Mouse (Mus musculus) MEL (cell line): ENCODE measurements at regions not wholly inside any gene's neighbourhood (a gene's known extent, or its start where the extent isn't known, plus 50 kb on each side); places are given as distances from the start of the nearest gene placed in this dataset.

Experiments
- DNase-seq: peaks from one replicate; pipeline ENCODE4 v3.0.0; 2011; ENCODE audit warnings: low read depth, low spot score
- H3K27ac ChIP-seq: 2 replicates; pipeline ENCODE4 v1.5.1; 2012; ENCODE audit warnings: low read depth, mild to moderate bottlenecking, control low read depth, low read length, moderate library complexity; ENCODE audit not compliant: control insufficient read depth
- H3K27me3 ChIP-seq, 2 experiments: fragments of 150-350 bp in 1 of 2; sonication (generic) in 1 of 2; 2 replicates each; pipeline ENCODE4 v1.6.1; 2012; ENCODE audit warnings: low read length in 2 of 2, mild to moderate bottlenecking in 2 of 2, improper control_type of control experiment in 1 of 2, moderate library complexity in 1 of 2; ENCODE audit not compliant: insufficient read depth in 2 of 2, control insufficient read depth in 1 of 2
- H3K36me3 ChIP-seq, 2 experiments: 2 replicates each; pipeline ENCODE4 v1.6.1; 2012 to 2014; ENCODE audit warnings: low read length in 2 of 2, improper control_type of control experiment in 1 of 2, inconsistent platforms in 1 of 2, mild to moderate bottlenecking in 1 of 2; ENCODE audit not compliant: insufficient read depth in 2 of 2, control insufficient read depth in 1 of 2
- H3K4me1 ChIP-seq, 2 experiments: fragments of 150-350 bp in 1 of 2; sonication (generic) in 1 of 2; 2 replicates each; pipeline ENCODE4 v1.6.1; 2012; ENCODE audit warnings: low read length in 2 of 2, improper control_type of control experiment in 1 of 2, mild to moderate bottlenecking in 1 of 2; ENCODE audit not compliant: insufficient read depth in 2 of 2, control insufficient read depth in 1 of 2
- H3K4me3 ChIP-seq, 2 experiments: fragments of 150-350 bp in 1 of 2; sonication (generic) in 1 of 2; 2 replicates each; pipeline ENCODE4 v1.5.1; 2012; ENCODE audit warnings: low read depth in 2 of 2, low read length in 2 of 2, mild to moderate bottlenecking in 2 of 2, moderate library complexity in 2 of 2, control low read depth in 1 of 2, improper control_type of control experiment in 1 of 2; ENCODE audit not compliant: control insufficient read depth in 1 of 2, insufficient read depth in 1 of 2
- H3K79me2 ChIP-seq: 2 replicates; pipeline ENCODE4 v1.6.1; 2012; ENCODE audit warnings: mild to moderate bottlenecking, low read length, moderate library complexity; ENCODE audit not compliant: control insufficient read depth, poor library complexity, insufficient read depth
- H3K9ac ChIP-seq: 2 replicates; pipeline ENCODE4 v1.6.1; 2012; ENCODE audit warnings: low read depth, mild to moderate bottlenecking, control low read depth, low read length, moderate library complexity; ENCODE audit not compliant: control insufficient read depth, poor library complexity, severe bottlenecking
- H3K9me3 ChIP-seq: fragments of 150-350 bp; sonication (generic); replicated peaks from 2 replicates; pipeline ENCODE4 v1.6.1; 2012; ENCODE audit warnings: mild to moderate bottlenecking, low read length, improper control_type of control experiment, moderate library complexity; ENCODE audit not compliant: insufficient read depth
- BHLHE40 ChIP-seq: IDR thresholded peaks from 2 replicates; pipeline ENCODE4 v1.6.1; 2012; ENCODE audit warnings: low read depth, mild to moderate bottlenecking, inconsistent platforms, low read length, improper control_type of control experiment, borderline replicate concordance
- CHD1 ChIP-seq: IDR thresholded peaks from 2 replicates; pipeline ENCODE4 v1.6.1; 2012; ENCODE audit warnings: low read depth, mild to moderate bottlenecking, inconsistent platforms, low read length, improper control_type of control experiment
- CHD2 ChIP-seq: IDR thresholded peaks from 2 replicates; pipeline ENCODE4 v1.6.1; 2011; ENCODE audit warnings: low read length, improper control_type of control experiment
- CTCF ChIP-seq, 3 experiments: IDR thresholded peaks in 2 of 3; conservative IDR thresholded peaks in 1 of 3; 2 replicates each; pipeline ENCODE4 v1.5.1; 2011 to 2012; ENCODE audit warnings: low read length in 3 of 3, low read depth in 2 of 3, mild to moderate bottlenecking in 2 of 3, improper control_type of control experiment in 1 of 3, inconsistent platforms in 1 of 3, mixed read lengths in 1 of 3, moderate library complexity in 1 of 3; ENCODE audit not compliant: control insufficient read depth in 1 of 3, insufficient read depth in 1 of 3, poor library complexity in 1 of 3, severe bottlenecking in 1 of 3
- ELF1 ChIP-seq: IDR thresholded peaks from 2 replicates; pipeline ENCODE4 v1.6.1; 2014; ENCODE audit warnings: low read depth, mild to moderate bottlenecking, inconsistent platforms, low read length, improper control_type of control experiment, moderate library complexity
- EP300 ChIP-seq, 2 experiments: IDR thresholded peaks; 2 replicates each; pipeline ENCODE4 v1.6.1; 2011; ENCODE audit warnings: improper control_type of control experiment in 2 of 2, low read length in 2 of 2, low read depth in 1 of 2, mild to moderate bottlenecking in 1 of 2
- ETS1 ChIP-seq: IDR thresholded peaks from 2 replicates; pipeline ENCODE4 v1.6.1; 2012; ENCODE audit warnings: low read depth, mild to moderate bottlenecking, inconsistent platforms, low read length, improper control_type of control experiment, moderate library complexity
- HCFC1 ChIP-seq: IDR thresholded peaks from 2 replicates; pipeline ENCODE4 v1.6.1; 2012; ENCODE audit warnings: low read depth, mild to moderate bottlenecking, inconsistent platforms, low read length, improper control_type of control experiment, moderate library complexity
- MAX ChIP-seq: IDR thresholded peaks from 2 replicates; pipeline ENCODE4 v1.6.1; 2011; ENCODE audit warnings: low read length, improper control_type of control experiment
- MAZ ChIP-seq: IDR thresholded peaks from 2 replicates; pipeline ENCODE4 v1.6.1; 2012; ENCODE audit warnings: low read depth, mild to moderate bottlenecking, inconsistent platforms, low read length, improper control_type of control experiment
- MEF2A ChIP-seq: IDR thresholded peaks from 2 replicates; pipeline ENCODE4 v1.6.1; 2014; ENCODE audit warnings: low read depth, mild to moderate bottlenecking, inconsistent platforms, low read length, improper control_type of control experiment; ENCODE audit not compliant: poor library complexity, insufficient replicate concordance, severe bottlenecking; ENCODE audit errors: extremely low read depth
- MYB ChIP-seq: IDR thresholded peaks from 2 replicates; pipeline ENCODE4 v1.6.1; 2011; ENCODE audit warnings: mild to moderate bottlenecking, low read depth, low read length, improper control_type of control experiment
- NRF1 ChIP-seq: IDR thresholded peaks from 2 replicates; pipeline ENCODE4 v1.6.1; 2014; ENCODE audit warnings: low read depth, mild to moderate bottlenecking, inconsistent platforms, low read length, improper control_type of control experiment, moderate library complexity; ENCODE audit not compliant: poor library complexity, insufficient read depth, severe bottlenecking
- POLR2AphosphoS2 ChIP-seq: IDR thresholded peaks from 2 replicates; pipeline ENCODE4 v1.6.1; 2011; ENCODE audit warnings: low read length, improper control_type of control experiment
- RAD21 ChIP-seq: IDR thresholded peaks from 2 replicates; pipeline ENCODE4 v1.6.1; 2011; ENCODE audit warnings: mild to moderate bottlenecking, low read depth, low read length, improper control_type of control experiment
- SIN3A ChIP-seq: IDR thresholded peaks from 2 replicates; pipeline ENCODE4 v1.6.1; 2012; ENCODE audit warnings: low read length, improper control_type of control experiment, inconsistent platforms
- SMC3 ChIP-seq: IDR thresholded peaks from 2 replicates; pipeline ENCODE4 v1.6.1; 2011; ENCODE audit warnings: low read depth, low read length, improper control_type of control experiment
- TBP ChIP-seq: IDR thresholded peaks from 2 replicates; pipeline ENCODE4 v1.8.0; 2011; ENCODE audit warnings: low read depth, low read length, improper control_type of control experiment
- TCF12 ChIP-seq: IDR thresholded peaks from 2 replicates; pipeline ENCODE4 v1.6.1; 2014; ENCODE audit warnings: low read depth, mild to moderate bottlenecking, inconsistent platforms, low read length, improper control_type of control experiment, moderate library complexity
- USF2 ChIP-seq, 2 experiments: IDR thresholded peaks; 2 replicates each; pipeline ENCODE4 v1.6.1; 2011 to 2012; ENCODE audit warnings: improper control_type of control experiment in 2 of 2, low read length in 2 of 2, borderline replicate concordance in 1 of 2, inconsistent platforms in 1 of 2, low read depth in 1 of 2, mild to moderate bottlenecking in 1 of 2; ENCODE audit not compliant: insufficient read depth in 1 of 2
- ZC3H11A ChIP-seq: IDR thresholded peaks from 2 replicates; pipeline ENCODE4 v1.6.1; 2012; ENCODE audit warnings: low read depth, mild to moderate bottlenecking, inconsistent platforms, low read length, improper control_type of control experiment
- ZNF384 ChIP-seq: IDR thresholded peaks from 2 replicates; pipeline ENCODE4 v1.6.1; 2012; ENCODE audit warnings: low read depth, mild to moderate bottlenecking, inconsistent platforms, low read length, improper control_type of control experiment

DNA sequence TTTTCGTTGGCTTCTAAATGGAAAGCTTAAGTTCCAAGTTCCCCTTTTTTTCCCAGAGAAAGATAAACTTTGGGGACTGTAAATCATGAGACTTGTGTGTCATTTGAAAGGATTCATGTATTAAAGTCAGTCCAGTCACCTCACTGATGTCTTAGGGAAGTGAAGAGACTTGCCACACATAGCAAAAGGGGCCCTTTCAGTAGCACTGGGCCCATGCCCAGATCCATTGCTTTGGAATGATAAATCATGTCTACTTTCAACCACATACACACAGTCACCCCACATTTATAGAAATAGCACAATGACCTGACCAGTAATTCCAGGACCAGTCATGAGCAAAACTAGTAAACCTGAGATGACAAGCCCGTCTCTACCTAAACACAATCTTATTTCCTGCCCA is 133.2 kb upstream of the Clint1 start:
- Histone ChIP-seq H3K9ac (no peak overlapping the region), H3K4me3 (no peak overlapping the region), H3K36me3 (no peaks in the 10 kb centered on the region), H3K4me1 (no peaks in the 10 kb centered on the region), H3K79me2 (no peaks in the 10 kb centered on the region), H3K9me3 (no peaks in the 10 kb centered on the region), H3K27ac (no peak overlapping the region), H3K27me3 (peaks cover 0 to 1% of the 10 kb centered on the region in 2 experiments; a peak in 1 of 4 replicates)
- TF ChIP-seq CTCF (IDR thresholded peaks at IDR 0.05 in 2 of 3, conservative IDR thresholded peaks at IDR 0.05 in 1 of 3; ENCODE audit: control insufficient read depth in 1 of 3, insufficient read depth in 1 of 3, low read depth in 2 of 3, low read length in 3 of 3, poor library complexity in 1 of 3, severe bottlenecking in 1 of 3) (no peak), MAZ (no peak), ZNF384 (no peak), EP300 (IDR thresholded peaks at IDR 0.05; ENCODE audit: low read depth in 1 of 2, low read length in 2 of 2) (no peak), TCF12 (no peak), MAX (no peak)
- no peak for DNase-seq

DNA sequence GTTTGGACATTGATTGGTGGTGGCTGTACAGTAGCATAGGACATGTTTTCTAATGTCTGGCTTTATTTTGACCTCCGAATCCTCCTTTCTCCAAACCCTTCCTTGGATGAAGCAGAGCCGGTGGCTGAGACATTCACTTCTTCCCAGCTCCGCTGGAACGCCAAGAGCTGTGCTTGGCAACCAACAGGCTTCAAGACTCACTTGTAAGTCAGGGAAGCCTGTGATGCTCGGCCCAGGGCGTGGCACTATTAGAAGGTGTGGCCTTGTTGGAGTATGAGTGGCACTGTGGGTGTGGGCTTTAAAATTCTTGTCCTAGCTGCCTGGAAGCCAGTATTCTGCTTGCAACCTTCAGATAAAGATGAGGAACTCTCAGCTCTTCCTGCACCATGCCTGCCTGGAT is 132.0 kb upstream of the Clint1 start:
- H3K27ac ChIP-seq, result no peak overlapping the region
- H3K9me3 ChIP-seq, result no peaks in the 10 kb centered on the region
- H3K79me2 ChIP-seq, result no peaks in the 10 kb centered on the region
- no peak for TF ChIP-seq CHD1
- no peak for TF ChIP-seq TBP
- TF ChIP-seq MEF2A, result no peak
- no peak for TF ChIP-seq HCFC1
- no peak for TF ChIP-seq NRF1
- no peak for TF ChIP-seq USF2 (IDR thresholded peaks at IDR 0.05; ENCODE audit: borderline replicate concordance in 1 of 2, insufficient read depth in 1 of 2, low read depth in 1 of 2, low read length in 2 of 2)
- TF ChIP-seq ZC3H11A, result no peak
- TF ChIP-seq MYB, result no peak
- no peak for TF ChIP-seq SMC3
- TF ChIP-seq ZNF384, result no peak
- TF ChIP-seq, all 39 proteins: peak for 0
- DNase-seq, result no peak
- Histone ChIP-seq H3K4me1 (no peaks in the 10 kb centered on the region), H3K36me3 (no peaks in the 10 kb centered on the region), H3K4me3 (no peak overlapping the region), H3K27me3 (peaks cover 0 to 1% of the 10 kb centered on the region in 2 experiments; a peak in 1 of 4 replicates), H3K9ac (no peak overlapping the region)

DNA sequence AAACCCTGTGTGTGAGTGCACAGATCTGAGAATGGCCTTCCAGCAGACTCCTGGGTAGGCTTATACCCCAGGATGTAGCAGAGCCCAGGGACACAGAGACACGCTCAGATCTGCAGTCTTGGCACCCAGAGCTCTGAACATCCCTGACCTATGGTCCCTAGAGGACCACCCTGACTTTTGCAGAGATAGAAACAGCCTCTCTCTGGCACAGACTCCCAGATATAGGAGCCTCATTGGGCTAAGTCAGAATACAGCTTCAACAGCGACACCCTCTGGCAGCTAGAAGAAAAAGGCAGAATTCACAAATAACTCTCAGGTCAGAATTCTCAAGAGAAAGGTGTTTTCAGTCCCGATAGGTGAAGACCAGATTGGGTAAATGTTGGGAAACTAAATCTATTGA is 115.3 kb upstream of the Clint1 start:
- H3K27me3 ChIP-seq, result peaks cover 0 to 1% of the 10 kb centered on the region in 2 experiments; a peak in 3 of 4 replicates
- H3K9ac ChIP-seq, result no peak overlapping the region
- H3K4me1 ChIP-seq, result no peaks in the 10 kb centered on the region
- no peak for TF ChIP-seq ETS1
- TF ChIP-seq ELF1, result no peak
- peak; percentile 52 for TF ChIP-seq SMC3
- no peak for TF ChIP-seq NRF1
- no peak for TF ChIP-seq CHD2
- peak; percentile 43 to 64 (median 50) for TF ChIP-seq CTCF (IDR thresholded peaks at IDR 0.05 in 2 of 3, conservative IDR thresholded peaks at IDR 0.05 in 1 of 3; ENCODE audit: control insufficient read depth in 1 of 3, insufficient read depth in 1 of 3, low read depth in 2 of 3, low read length in 3 of 3, poor library complexity in 1 of 3, severe bottlenecking in 1 of 3)
- TF ChIP-seq BHLHE40, result no peak
- TF ChIP-seq SIN3A, result no peak
- TF ChIP-seq MEF2A, result no peak
- TF ChIP-seq POLR2AphosphoS2, result no peak
- no peak for TF ChIP-seq MAZ
- peak; percentile 40 for TF ChIP-seq RAD21
- H3K9me3 ChIP-seq, result no peaks in the 10 kb centered on the region
- no peaks in the 10 kb centered on the region for H3K79me2 ChIP-seq
- H3K4me3 ChIP-seq, result no peak overlapping the region
- no peaks in the 10 kb centered on the region for H3K36me3 ChIP-seq
- H3K27ac ChIP-seq, result no peak overlapping the region
- DNase-seq, result peak; percentile 36
